Mouse (Mus musculus): ENCODE measurements around the gene Slc12a6.

Gene Slc12a6

DNA sequence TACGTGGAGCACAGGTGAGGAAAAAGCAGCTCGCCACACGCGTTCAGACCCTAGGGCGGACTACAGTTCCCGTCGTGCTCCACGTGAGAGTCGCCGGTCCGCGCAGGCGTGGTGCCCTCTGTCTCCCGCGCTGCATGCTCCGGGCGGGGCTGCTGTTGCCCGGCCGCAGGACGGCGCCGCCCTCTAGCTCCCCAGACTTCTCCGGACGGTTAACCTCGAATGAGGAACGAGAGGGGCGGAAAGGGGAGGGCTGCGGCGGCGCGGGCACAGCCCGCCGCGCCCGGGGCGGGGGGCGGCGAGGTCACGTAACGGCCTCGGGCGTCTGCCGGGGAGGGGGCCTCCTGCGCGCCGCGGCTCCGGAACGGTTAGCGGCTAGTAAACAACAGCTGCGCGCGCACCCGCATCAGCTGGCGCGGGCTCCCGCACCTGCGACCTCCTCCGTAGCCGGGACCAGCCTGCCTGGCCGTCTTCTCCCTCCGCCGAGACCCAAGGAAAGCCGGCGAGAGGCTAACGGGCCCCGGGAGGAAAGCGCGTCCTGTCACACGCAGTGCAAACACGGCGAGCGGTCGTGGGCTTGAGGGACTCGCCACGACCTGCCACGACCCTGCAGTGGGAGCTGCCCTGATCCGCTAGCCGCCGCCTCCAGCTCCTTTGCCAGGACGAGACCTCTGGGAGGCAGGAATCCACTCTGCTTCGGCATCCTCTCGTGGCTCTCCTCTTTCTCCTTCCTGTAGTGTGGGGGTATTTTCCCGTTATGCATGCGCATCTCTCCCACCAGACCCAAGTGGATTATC is at the start of gene Slc12a6:
Slc12a6 (plus strand) TSS at position 378 of the 794 bp plus-strand sequence.
- peak; percentile 93 to 94 for DNase-seq

DNA sequence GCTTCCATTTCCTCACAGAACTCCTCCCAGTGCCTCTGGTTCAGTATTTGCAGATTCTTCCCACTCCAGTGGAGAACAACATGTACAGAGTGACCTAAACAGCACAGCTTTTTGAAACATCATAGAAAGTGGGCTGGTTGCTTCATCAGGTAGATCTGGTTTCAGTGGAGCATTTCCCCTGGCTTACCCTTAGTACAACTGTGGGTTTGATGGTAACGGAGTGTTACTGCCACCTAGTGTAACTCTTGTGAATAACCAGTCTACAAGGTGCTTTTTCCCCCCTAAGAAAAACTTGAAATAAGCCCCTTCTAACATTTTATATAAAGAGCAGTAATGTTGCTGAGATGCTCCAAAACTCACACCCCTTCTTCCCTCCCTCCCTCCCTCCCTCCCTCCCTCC is 49.6 kb upstream of the Slc12a6 start:
- peak in 1 of 2 experiments; percentile 3 for DNase-seq

GRCm38 (mm10) chr2:112217614-112218013 is 48.0 kb upstream of the Slc12a6 start:
- no peak for DNase-seq

- no peak for DNase-seq
Observed at GRCm38 (mm10) chr2:112220880-112221279, 44.7 kb upstream of the Slc12a6 start.

- DNase-seq: no peak
Observed at GRCm38 (mm10) chr2:112222607-112223006, 43.0 kb upstream of the Slc12a6 start.

GRCm38 (mm10) chr2:112224356-112224755 is 41.3 kb upstream of the Slc12a6 start:
- no peak for DNase-seq

DNA sequence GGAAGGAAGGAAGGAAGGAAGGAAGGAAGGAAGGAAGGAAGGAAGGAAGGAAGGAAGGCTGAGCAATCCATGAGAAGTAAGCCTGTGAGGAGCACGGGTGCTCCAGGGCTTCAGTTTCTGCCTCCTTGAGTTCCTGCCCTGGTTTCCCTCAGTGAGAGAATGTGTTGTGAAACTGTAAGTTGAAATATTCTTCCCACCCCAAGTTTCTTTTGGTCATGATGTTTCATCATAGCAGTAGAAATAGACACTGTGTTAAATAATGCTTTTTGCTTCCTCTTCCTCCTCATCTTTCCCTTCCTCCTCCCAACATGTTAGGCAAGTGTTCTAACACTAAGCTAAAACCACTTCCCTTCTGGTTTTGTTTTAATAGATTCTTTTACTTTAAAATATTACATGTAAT is 33.0 kb upstream of the Slc12a6 start:
- DNase-seq: no peak

GRCm38 (mm10) chr2:112236620-112237019 is 29.0 kb upstream of the Slc12a6 start:
- DNase-seq: no peak

DNA sequence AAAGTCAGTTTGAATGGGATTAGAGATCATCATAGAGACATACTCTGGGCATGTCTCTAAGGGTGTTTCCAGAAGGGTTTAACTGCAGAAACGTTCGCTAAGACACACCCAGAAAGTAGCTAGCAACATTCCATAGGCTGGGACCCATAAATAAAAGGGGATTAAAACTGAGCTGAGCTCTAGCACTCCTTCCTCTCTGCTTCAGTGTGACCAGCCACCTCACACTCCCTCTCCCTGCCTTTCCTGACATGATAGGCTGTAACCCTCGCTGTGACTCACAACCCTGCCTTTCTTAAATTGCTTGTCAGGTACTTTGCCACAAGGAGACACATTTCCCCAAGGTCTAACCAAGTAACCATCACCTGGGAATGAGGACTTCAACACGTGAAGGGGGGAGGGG is 27.6 kb upstream of the Slc12a6 start:
- DNase-seq: no peak

- peak; percentile 64 to 83 for DNase-seq
Observed at GRCm38 (mm10) chr2:112239212-112239934, 26.3 kb upstream of the Slc12a6 start, which contains the start of gene Lpcat4. Gene Lpcat4, plus strand, starts transcription at chr2:112239468.

DNA sequence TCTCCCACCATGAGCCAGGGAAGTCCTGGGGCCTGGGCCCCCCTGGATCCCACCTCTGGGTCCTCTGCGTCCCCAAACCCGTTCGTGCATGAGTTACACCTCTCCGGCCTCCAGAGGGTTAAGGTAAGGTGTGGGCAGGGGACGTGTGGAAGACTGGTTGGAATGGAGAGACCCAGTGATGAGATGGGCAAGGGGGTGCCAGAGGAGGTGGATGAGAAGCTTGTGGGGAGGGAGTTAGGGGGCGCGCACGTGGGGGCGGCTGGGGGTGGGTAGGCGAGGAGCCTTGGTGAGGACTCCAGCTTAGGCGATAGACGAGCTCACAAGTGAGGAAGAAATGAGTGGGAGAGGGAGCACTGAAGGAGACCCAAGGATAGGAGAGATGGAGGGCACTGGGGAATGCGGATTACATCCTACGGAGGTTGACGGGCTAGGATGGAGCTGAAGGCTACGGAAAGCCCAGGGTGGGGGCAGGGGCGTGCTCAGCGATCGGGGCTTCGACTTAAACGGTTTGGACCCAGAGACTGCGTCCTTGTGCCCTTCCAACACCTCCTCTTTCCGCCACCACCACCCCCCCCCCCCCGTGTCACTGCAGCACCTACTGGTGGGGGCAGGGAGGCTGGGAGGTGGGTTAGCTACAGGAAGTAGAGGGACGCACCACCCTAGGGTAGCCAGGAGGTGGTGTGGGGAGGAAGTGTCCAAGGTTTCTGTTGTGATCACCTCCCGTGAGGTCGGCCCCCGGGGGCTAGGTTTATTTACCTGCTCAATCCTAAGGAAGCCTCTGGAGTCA is 25.5 kb upstream of the Slc12a6 start:
- DNase-seq: no peak

DNA sequence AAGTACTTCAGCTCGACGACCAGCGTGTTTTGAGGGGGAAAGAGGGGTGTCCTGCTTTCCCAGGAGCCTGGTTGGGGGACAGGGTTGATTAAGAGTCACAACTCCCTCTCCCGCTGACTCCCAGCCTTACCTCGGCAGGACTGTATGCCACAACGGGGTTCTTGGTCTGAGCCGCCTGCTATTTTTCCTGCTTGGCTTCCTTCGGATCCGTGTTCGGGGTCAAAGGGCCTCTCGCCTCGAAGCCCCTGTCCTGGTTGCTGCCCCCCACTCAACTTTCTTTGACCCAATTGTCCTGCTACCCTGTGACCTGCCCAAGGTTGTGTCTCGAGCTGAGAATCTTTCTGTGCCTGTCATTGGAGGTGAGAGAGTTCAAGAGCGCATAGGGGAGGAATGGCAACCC is 23.8 kb upstream of the Slc12a6 start:
- no peak for DNase-seq

GRCm38 (mm10) chr2:112245307-112245706 is 20.3 kb upstream of the Slc12a6 start:
- DNase-seq: no peak

GRCm38 (mm10) chr2:112246193-112246592 is 19.4 kb upstream of the Slc12a6 start:
- DNase-seq: no peak

- no peak for DNase-seq
Observed at GRCm38 (mm10) chr2:112247323-112247722, 18.3 kb upstream of the Slc12a6 start.

DNA sequence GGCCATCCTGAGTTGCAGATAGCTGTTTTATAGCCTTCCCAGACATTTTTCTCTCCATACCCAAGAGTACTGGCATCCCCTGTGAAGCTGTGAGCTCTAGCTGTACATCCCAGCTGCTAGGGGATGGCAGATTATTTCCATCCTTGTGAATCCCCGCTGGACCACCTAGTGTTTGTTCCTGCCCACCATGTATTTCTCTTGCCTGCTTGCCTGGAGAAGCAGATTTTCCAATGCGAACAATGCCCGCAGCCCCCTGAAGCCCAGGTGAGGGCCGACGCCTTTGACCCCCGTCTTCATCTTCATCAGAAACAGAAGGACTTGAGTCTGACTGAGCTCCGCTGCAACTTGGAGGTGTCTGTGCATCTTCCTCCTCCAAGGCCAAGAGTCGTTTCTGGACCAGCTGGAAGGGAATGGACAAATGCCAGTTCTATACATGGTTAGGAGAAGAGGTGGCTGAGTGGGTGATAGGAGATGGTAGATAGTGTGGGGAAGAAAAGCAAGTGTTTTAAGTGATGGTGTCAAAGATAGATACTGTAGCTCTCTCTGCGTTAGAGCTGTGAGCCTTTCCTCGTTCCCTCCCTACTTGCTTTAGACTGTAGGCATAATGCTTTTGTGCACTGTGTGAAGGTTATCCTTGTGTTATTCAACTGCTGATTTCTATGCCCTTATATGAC is 15.7 kb upstream of the Slc12a6 start:
- no peak for DNase-seq

GRCm38 (mm10) chr2:112254675-112255515 is 10.7 kb upstream of the Slc12a6 start:
- DNase-seq: no peak

DNA sequence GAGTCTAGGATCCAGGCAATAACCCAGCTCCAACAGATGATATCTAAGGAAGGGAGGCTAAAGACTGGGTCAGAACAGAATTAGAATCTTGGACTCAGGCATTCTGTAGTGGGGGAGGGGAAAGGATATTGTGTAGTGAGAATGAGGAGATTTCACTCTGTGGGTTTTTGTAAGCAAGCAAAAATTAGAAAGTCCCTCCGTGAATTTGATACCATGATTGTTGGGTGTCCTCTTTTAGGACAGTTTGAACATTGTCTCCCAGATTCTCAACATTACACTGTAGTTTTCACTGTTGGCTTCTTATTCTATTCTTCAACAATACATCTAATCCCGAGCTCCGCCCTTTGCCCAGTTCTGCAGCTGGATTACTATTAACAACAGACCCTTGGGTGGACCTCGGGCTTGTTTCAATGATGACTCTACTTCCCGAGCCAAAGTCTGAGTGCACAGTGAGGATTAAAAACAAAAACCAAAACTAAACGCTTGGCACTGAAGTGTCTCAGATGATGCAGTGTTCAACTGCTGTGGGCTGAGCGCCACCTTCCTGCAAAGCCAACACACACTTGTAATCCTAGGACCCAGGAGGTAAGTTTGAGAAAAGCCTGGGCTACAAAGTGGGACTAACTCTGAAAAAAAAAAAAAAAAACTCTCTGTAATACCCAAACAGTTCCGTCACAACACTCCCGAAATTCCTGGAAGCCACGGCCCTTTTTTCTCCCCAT is 6.2 kb upstream of the Slc12a6 start, which contains the start of gene Nutm1:
Nutm1 (minus strand) TSS at position 51 of the 722 bp plus-strand sequence.
- no peak for DNase-seq

DNA sequence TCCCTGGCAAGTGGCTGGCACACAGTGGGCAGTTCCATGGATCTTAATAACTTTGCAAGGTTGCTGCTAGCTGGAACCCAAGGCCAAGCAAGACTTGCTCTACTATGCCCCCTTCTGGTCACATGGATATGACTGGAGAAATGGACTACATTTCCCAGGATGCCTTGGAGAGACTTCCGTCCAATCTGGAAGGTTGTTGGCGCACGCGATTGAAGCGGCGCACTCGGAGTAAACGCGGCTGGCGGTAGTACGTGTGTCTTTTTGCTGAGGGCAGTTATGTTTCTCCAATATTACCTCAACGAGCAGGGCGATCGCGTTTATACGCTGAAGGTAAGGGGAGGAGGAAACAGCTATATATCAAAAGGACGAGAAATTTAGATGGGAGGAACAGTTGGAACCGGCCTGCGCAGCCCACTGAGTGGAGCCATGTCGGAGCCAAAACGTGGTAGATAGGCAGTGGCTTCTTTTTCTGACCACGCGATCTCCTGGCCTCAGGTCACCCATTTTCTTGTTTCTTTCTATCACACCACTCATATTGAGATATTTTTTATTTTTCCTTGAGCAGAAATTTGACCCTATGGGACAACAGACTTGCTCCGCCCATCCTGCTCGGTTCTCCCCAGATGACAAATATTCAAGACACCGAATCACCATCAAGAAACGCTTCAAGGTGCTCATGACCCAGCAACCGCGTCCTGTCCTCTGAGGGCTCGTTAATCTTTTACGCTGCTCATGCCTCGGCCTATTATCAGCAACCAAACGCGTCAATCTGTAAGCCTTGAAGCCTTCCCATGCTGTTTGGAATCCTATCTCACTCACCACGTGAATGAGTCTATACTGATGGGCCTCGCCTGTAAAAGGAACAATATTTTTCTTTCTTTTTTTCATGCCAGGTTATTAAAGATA is 3.6 kb upstream of the Slc12a6 start, which contains the start of gene Nop10:
Nop10 (plus strand) TSS at position 179 of the 906 bp plus-strand sequence.
- peak; percentile 80 to 86 for DNase-seq
